Mouse (Mus musculus) T-helper 17 cell (primary cell): ENCODE data around the gene Tubd1.
"Not testable (repeated sequence)": the region's sequence is repeated elsewhere in the genome, so short reads cannot be mapped to it uniquely, and the experiment has no call there.

ENCODE experiments used
- in situ Hi-C, 2 experiments: fragments of 300-600 bp; cut with MboI, MseI; formaldehyde crosslinking; loops; 1 replicate in 1 of 2; 2 replicates in 1 of 2; pipeline ENCODE4 v1.15.1; 2025; ENCODE audit warnings: high pct_unique_total_duplicates in 2 of 2

The Tubd1 gene

GRCm38 (mm10) chr11:86544639-86545299 lies at the start of gene Tubd1, which contains the start of gene Rps6kb1:
Gene Tubd1 (plus strand): TSS chr11:86544991.
Gene Rps6kb1 (minus strand): TSS chr11:86544805.
- in situ Hi-C loops: no loop called here

GRCm38 (mm10) chr11:86497356-86497755 lies 47.4 kb upstream of the Tubd1 start:
- in situ Hi-C loops: no loop called here

DNA sequence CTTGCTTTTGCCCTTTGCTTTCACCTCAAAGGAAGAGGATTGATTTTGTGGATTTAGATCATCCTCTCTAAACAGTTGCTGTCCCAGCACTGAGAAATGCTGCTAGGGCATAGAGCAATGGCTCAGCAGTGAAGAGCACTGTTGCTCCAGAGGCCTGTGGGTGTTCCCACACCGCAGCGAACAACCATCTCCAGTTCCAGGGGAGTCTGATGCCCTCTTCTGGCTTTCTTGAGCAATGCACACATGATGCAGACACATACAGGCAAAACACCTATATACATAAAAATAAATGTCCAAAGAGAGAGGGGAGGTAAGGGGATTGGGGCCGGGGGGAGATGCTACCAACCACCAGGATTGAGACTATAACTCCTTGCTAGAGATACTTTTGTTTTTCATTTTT lies 46.9 kb upstream of the Tubd1 start:
- in situ Hi-C loops: no loop called here

DNA sequence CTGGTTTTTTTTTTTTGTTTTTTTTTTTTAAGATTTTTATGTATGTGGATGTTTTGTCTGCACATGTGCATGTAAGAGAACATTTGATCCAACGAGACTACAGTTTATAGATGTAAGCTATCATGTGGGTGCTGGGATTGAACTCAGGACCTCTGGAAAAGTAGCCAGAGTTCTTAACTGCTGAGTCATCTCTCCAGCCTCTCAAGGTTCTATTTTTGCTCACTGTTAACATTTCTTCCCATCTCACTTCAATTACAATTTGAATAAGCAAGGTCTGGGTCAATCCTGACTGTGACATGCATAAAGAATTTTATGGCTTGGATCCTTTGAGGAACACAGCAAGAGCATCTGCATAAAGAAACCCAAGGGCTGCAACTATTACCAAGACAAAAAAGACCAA lies 44.0 kb upstream of the Tubd1 start:
- in situ Hi-C loops: no loop called here

- in situ Hi-C loops: no loop called here
These were observed 41.7 kb upstream of the Tubd1 start for GRCm38 (mm10) chr11:86503121-86503520.

DNA sequence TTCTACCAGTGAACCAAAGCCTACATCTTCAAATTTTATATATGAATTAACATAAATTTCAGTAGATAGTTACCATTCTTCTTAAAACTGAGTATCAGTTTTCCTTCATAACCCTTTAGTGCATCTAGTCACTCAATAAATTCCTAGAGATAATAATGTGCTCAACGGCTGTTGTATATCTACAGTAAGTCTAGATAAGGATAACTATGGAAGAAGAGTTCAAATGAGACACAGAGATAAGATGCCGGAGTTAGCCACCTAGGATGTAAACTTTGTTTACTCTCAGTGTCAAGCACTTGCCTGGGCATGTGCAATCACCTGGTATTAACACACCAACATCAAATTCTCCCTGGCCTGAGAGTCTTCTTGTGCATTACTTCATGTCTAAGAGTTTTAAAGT lies 37.5 kb upstream of the Tubd1 start:
- in situ Hi-C loops: no loop called here

DNA sequence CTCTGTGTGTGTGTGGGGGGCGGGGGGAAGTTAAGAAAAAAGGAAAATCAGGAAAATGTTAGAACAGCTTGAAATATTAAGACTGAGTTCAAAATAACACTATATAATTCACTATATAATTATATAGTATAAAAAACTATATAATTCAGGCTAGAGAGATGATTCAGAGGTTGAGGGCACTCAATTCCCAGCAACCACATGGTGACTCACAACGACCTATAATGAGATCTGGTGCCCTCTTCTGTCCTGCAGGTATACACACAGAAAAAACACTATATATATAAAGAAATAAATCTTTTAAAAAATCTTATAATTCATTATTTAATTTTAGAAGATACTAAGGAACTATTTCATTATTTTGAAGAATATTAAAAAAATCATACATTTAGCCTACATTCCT lies 36.8 kb upstream of the Tubd1 start:
- in situ Hi-C loops: no loop called here

GRCm38 (mm10) chr11:86516620-86517019 lies 28.2 kb upstream of the Tubd1 start:
- in situ Hi-C loops: no loop called here

DNA sequence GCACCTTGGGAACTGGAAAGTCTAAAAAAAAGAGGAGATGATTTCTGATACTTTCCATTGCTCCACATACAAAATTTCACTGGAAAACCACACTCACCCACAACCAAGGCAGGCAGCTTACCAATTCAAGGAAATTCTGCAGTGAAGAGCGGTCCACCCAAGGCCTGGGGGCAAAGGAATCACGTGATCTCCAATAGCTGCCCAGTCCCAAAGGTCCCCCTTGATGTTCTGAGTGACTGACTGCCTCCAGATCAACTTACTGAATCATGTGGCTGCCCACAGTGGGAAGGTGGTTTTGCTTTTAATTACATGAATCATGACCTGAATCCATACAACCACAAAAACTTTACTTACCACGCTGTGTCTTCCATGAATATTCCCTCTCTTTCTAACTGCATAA lies 27.6 kb upstream of the Tubd1 start:
- in situ Hi-C loops: no loop called here

GRCm38 (mm10) chr11:86519751-86520150 lies 25.0 kb upstream of the Tubd1 start:
- in situ Hi-C loops: no loop called here

- in situ Hi-C loops: no loop called here
These were observed 17.3 kb upstream of the Tubd1 start for GRCm38 (mm10) chr11:86527528-86527927.

DNA sequence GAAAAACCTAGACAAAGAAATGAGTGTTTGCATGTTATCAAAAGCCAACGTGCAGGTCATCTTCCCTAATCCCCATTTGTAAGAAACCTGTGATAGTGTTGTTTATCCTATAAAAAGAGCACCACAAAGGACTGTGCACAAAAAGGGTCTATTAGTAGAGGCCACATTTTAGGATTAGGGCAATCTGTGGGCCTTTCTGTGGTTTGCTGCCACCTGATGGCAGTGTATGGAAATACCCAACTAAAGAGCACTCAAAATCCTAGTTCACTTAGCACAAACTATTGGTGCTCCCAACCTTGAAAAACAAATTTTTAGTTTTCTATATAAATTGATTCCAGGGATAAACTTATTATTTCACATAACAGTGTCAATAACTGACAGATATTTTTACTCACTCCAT lies 12.0 kb upstream of the Tubd1 start:
- in situ Hi-C loops: no loop called here

- in situ Hi-C loops: not testable (repeated sequence)
These were observed 11.5 kb upstream of the Tubd1 start for GRCm38 (mm10) chr11:86533302-86533701.

DNA sequence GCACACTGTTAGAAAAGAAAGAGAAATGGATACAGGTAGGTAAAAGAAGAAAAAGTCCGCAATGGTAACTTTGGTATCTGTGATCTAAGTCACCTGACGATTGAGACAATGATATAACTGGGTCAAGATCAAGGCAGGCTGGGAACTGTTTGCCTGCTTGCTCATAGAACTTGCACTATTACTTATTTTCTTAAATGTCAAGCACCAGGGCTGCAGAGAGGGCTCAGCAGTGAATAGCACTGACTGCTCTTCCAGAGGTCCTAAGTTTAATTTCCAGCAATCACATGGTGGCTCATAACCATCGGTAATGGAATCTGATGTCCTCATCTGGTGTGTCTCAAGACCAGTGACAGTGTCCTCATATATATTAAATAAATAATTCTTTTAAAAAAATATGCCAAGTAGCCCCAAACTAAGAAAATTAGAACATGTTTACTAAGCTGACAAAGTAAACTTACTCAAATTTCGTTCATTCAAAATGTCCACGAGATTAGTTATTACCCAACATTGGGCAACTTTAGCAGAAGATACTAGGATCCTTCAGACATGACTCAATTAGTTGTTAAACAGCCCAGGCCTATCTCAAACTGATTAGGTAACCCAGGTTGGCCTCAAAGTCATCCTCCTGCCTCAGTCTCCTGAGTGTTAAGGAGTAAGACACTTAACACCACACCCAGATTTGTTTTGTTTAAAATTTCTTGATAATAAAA lies 10.4 kb upstream of the Tubd1 start:
- in situ Hi-C loops: no loop called here

DNA sequence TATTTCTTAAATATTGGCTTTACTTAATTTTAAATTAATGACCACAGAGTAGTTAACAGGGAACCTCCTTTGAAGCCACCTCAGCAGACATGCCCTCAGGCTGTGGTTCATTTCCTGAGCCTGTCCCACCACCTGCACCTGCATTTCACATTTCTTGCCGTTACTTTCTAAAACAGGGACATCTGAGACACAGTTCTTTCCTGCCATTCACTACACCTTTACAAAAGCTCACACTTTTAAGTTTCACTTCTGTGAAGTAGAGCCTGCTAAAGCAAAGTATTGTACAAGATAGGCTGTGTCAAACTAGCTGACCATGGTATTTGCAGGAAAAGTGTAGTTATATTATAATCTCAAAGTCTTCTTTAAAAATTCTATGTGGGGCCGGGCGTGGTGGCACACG lies 6.0 kb upstream of the Tubd1 start:
- in situ Hi-C loops: loop anchor here in 1 of 2 experiments (5.0 kb wide), 1 partner anchor 74 kb away; no protein-coding TSS in a partner anchor

DNA sequence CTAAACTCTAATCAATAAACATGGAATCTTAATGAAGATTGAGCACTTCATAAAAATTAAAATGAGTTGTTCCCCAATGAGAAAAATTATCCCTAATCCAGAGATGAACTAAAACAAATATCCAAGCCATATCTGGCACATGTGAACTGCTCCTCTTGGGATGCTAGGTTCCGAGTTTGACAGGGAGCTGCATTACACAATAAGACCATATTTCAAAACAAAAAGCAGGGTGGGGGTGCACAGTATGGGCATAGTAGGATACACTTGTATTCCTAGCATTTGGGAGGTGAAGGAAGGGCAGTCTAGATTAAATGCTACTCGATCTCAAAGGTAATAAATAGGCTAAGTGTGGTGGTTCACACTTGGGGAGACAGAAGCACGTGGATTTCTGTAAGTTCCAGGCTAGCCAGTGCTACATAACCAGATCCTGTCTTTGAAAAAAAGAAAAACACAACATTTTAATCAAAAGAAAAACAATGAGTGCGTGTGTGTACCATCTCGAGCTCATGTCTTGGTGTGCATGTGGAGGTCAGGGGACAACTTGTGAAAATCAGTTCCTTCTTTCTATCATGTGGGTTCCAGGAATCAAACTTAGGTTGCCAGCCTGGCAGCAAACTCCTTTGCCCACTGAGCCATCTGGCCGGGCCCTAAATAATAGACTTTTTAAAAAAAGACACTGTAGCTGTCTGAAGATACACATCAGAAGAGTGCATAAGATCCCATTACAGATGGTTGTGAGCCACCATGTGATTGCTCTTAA lies 4.9 kb upstream of the Tubd1 start:
- in situ Hi-C loops: loop anchor here in 1 of 2 experiments (5.0 kb wide), 1 partner anchor 72 kb away; no protein-coding TSS in a partner anchor

DNA sequence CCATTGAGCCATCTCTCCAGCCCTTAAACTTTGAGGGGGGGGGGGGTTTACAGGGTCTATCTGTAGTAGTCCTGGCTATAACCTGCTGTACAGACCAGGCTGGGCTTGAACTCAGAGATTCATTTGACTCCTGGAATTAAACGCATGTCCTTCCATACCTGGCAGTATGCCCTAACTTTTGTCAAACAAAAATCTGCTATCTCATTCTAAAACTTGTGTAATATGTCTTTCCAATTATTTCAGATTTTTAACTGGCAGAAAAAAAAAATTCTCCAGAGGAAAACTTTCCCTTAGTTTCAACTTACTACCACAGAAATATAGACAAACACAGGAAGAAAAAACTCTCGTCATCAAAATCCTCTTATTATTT lies 4.3 kb upstream of the Tubd1 start:
- in situ Hi-C loops: no loop called here

DNA sequence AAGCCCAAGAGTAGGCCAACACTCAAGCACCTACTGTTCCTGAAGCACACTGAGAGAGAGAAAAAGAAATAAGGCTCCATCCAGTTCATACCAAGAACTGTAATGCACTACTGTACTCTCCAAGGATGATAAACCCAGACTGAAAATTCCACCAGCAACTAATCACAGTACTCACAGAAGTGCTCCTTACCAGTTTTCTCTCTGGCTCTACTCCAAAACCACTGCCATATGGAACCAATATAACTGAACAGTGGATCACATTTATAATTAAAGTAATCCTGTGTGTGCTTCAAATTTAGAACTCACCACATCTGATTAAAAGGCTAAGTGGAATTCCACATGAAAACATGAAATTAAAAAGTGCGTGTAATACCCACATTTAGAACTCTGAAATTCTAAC lies 1.9 kb upstream of the Tubd1 start:
- in situ Hi-C loops: no loop called here

DNA sequence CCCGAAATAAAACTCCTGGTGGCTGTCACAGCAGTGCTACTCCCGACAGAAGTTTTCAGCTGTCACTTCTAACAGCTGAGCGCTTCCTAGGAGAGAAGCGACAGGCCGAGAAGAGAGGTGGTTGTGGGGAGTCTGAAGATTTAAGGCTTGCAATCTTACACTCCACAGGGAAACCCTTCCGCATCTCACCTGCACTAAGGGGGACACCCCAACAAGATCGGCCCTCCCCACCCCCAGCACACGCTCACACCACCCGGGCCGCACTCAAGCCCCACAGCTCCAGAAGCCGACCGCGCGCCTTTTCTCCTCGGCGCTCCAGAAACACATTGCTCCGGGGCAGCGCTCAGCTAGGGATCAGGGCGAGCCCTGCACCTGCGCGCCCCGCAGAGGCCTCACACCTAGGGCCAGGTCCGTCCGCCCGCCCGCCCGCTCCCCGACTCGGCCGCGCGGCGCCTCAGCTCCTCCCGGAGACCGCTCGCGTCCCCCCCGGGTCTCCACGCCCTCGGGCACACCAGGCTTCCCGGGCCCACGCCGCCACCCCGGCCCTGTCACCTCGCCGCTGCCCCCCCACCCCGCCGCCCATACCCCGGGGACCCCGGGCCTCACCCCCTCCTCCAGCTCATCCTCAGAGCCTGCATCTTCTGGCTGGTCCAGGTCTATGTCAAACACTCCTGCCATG lies 692 bp upstream of the Tubd1 start:
- in situ Hi-C loops: no loop called here

- in situ Hi-C loops: no loop called here
These were observed 765 bp downstream of the Tubd1 start for GRCm38 (mm10) chr11:86545556-86545955.

GRCm38 (mm10) chr11:86547412-86547811 lies 2.6 kb downstream of the Tubd1 start:
- in situ Hi-C loops: no loop called here

DNA sequence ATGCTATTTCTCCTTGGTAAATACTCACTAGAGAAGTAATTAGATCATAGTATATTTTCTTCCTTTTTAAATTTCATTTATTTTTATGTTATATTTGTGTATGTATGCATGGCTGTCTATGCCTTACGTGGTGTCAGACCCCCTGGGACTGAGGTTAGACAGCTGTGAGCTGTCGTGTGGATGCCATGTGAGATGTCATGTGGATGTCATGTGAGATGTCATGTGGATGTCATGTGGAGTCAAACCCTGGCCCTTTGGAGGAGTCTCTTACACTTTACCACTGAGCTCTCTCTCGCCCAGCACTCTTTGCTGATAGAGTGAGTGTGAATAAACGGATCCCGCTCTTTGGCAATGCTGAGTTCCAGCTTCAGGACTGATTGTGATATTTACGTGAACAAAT lies 8.7 kb downstream of the Tubd1 start:
- in situ Hi-C loops: loop anchor here in 1 of 2 experiments (10.0 kb wide), 1 partner anchor 451 kb away; no protein-coding TSS in a partner anchor
